Mouse (Mus musculus): ENCODE data around the gene Krt25.

The Krt25 gene

DNA sequence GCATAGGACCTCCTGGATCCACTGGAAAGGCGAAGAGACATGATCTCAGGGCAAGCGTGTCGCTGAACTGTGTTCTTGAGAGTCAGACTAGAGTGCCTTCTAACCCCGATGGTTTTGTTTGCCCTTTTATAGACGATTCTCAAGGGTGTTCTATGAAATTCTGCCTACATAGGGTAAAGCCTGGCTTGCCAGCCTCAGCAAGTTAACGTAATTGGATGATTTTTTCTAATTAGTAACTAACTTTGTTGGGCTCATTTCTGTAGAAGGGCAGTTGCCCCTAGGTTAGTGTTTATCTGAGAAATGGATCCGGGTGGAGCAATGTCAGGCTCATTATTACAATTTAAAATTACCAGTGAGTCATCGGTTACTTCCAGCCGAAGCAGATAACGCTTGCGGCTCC, at the start of gene Krt25:
Gene Krt25 (minus strand): TSS at position 101 of the 400 bp plus-strand sequence.
- Histone ChIP-seq H3K4me1 (replicated peaks; ENCODE audit: low read depth, low read length) (0 out of 2 replicates have a peak, but pooled peaks cover 5% of the 10 kb centered on the region), H3K36me3 (ENCODE audit: insufficient read depth, low read length) (no peaks in the 10 kb centered on the region), H3K4me3 (replicated peaks; ENCODE audit: low read length) (no peak within 1 kb of the TSS), H3K27me3 (ENCODE audit: insufficient read depth, low read length) (peaks cover 6% of the 10 kb centered on the region; the same call in 1 of the 2 replicates), H3K9me3 (ENCODE audit: low read length) (no peaks in the 10 kb centered on the region)
- TF ChIP-seq NANOG (IDR thresholded peaks at IDR 0.05; ENCODE audit: borderline replicate concordance, low read length) (no peak), POU5F1 (IDR thresholded peaks at IDR 0.05; ENCODE audit: borderline replicate concordance, low read length) (no peak), CTCF (conservative IDR thresholded peaks at IDR 0.05; ENCODE audit: low read length) (no peak)

- Histone ChIP-seq H3K9me3 (ENCODE audit: low read length) (no peaks in the 10 kb centered on the region), H3K36me3 (ENCODE audit: insufficient read depth, low read length) (no peaks in the 10 kb centered on the region), H3K4me1 (replicated peaks; ENCODE audit: low read depth, low read length) (peaks cover 24% of the 10 kb centered on the region), H3K4me3 (replicated peaks; ENCODE audit: low read length) (no peak overlapping the region), H3K27me3 (ENCODE audit: insufficient read depth, low read length) (peaks cover 13% of the 10 kb centered on the region)
- TF ChIP-seq POU5F1 (IDR thresholded peaks at IDR 0.05; ENCODE audit: borderline replicate concordance, low read length) (no peak), CTCF (conservative IDR thresholded peaks at IDR 0.05; ENCODE audit: low read length) (no peak), NANOG (IDR thresholded peaks at IDR 0.05; ENCODE audit: borderline replicate concordance, low read length) (no peak)
These were observed 47.2 kb upstream of the Krt25 start for GRCm38 (mm10) chr11:99369853-99370451.

- peaks cover 21% of the 10 kb centered on the region for H3K4me1 ChIP-seq (replicated peaks; ENCODE audit: low read depth, low read length)
- H3K36me3 ChIP-seq (ENCODE audit: insufficient read depth, low read length): no peaks in the 10 kb centered on the region
- peaks cover 13% of the 10 kb centered on the region for H3K27me3 ChIP-seq (ENCODE audit: insufficient read depth, low read length)
- H3K9me3 ChIP-seq (ENCODE audit: low read length): no peaks in the 10 kb centered on the region
- TF ChIP-seq POU5F1 (IDR thresholded peaks at IDR 0.05; ENCODE audit: borderline replicate concordance, low read length) (no peak), CTCF (conservative IDR thresholded peaks at IDR 0.05; ENCODE audit: low read length) (peak; percentile 87)
- no peak overlapping the region for H3K4me3 ChIP-seq (replicated peaks; ENCODE audit: low read length)
These were observed 46.5 kb upstream of the Krt25 start for GRCm38 (mm10) chr11:99369229-99369628.

DNA sequence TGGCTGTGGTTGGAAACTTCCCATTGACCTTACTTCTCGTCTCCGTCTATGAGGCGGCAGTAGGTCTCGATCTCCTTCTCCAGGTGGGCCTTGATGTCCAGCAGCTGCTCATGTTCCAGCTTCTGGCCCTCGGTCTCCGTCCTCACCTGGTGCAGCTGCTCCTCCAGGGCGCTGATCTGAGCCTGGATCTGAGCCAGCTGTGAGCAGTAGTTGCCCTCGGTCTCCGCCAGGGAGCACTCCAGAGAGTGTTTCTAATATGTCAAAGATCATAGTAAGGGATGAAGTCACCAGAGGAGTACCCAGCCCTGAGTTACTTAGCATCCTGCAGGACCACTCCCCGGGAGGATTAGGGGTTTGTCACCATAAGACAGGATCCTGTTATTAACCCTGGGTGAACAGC, 44.0 kb upstream of the Krt25 start:
- H3K27me3 ChIP-seq (ENCODE audit: insufficient read depth, low read length): peaks cover 5% of the 10 kb centered on the region
- peaks cover 21% of the 10 kb centered on the region for H3K4me1 ChIP-seq (replicated peaks; ENCODE audit: low read depth, low read length)
- TF ChIP-seq POU5F1 (IDR thresholded peaks at IDR 0.05; ENCODE audit: borderline replicate concordance, low read length) (no peak), CTCF (conservative IDR thresholded peaks at IDR 0.05; ENCODE audit: low read length) (peak; percentile 20), NANOG (IDR thresholded peaks at IDR 0.05; ENCODE audit: borderline replicate concordance, low read length) (no peak)
- no peaks in the 10 kb centered on the region for H3K36me3 ChIP-seq (ENCODE audit: insufficient read depth, low read length)
- no peaks in the 10 kb centered on the region for H3K9me3 ChIP-seq (ENCODE audit: low read length)
- H3K4me3 ChIP-seq (replicated peaks; ENCODE audit: low read length): no peak overlapping the region

DNA sequence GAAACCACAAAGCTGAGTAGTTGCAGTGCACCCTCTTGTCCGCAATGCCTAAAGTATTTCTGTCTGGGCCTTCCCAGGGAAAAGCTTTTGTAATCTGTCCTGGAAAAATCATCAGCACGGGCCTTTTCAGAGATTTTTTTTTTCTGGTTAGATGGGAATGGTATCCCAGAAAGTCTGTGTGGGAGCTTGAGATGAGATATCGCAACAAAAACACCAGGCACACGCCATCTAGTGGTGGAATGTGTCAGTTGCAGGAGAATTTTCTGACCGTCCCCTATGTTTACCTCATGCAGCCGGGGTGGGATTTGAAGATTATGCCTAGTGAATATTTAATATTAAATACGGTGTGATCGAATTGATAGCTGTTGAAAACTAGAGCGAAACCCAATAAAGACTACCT, 41.7 kb upstream of the Krt25 start:
- Histone ChIP-seq H3K27me3 (ENCODE audit: insufficient read depth, low read length) (no peaks in the 10 kb centered on the region; the same call in 1 of the 2 replicates), H3K4me3 (replicated peaks; ENCODE audit: low read length) (no peak overlapping the region), H3K36me3 (ENCODE audit: insufficient read depth, low read length) (no peaks in the 10 kb centered on the region), H3K4me1 (replicated peaks; ENCODE audit: low read depth, low read length) (peaks cover 8% of the 10 kb centered on the region), H3K9me3 (ENCODE audit: low read length) (no peaks in the 10 kb centered on the region)
- TF ChIP-seq POU5F1 (IDR thresholded peaks at IDR 0.05; ENCODE audit: borderline replicate concordance, low read length) (no peak), CTCF (conservative IDR thresholded peaks at IDR 0.05; ENCODE audit: low read length) (peak; percentile 85)

DNA sequence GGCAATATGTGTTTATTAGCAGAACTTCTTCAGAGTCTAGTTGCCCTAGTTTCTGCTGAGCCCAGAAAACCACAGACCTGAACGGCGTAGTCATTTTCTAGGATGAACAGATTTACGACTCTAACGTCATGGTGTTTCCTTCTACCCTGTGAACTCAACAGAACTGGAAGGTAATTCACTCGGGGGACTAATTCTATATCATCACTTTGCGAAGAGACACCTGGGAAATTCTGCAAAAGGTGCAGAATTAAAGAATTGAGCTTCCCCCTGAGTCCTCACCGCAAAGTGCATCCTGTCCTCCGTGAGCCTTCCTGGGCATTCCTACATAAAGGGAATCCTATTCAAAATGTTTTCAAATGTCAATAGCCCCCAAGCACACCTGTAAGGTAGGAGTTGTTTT, 38.7 kb upstream of the Krt25 start:
- Histone ChIP-seq H3K36me3 (ENCODE audit: insufficient read depth, low read length) (no peaks in the 10 kb centered on the region), H3K4me3 (replicated peaks; ENCODE audit: low read length) (no peak overlapping the region), H3K9me3 (ENCODE audit: low read length) (no peaks in the 10 kb centered on the region), H3K27me3 (ENCODE audit: insufficient read depth, low read length) (peaks cover 3% of the 10 kb centered on the region; the same call in 1 of the 2 replicates), H3K4me1 (replicated peaks; ENCODE audit: low read depth, low read length) (peaks cover 4% of the 10 kb centered on the region)
- TF ChIP-seq POU5F1 (IDR thresholded peaks at IDR 0.05; ENCODE audit: borderline replicate concordance, low read length): no peak
- TF ChIP-seq NANOG (IDR thresholded peaks at IDR 0.05; ENCODE audit: borderline replicate concordance, low read length): no peak
- no peak for TF ChIP-seq CTCF (conservative IDR thresholded peaks at IDR 0.05; ENCODE audit: low read length)

DNA sequence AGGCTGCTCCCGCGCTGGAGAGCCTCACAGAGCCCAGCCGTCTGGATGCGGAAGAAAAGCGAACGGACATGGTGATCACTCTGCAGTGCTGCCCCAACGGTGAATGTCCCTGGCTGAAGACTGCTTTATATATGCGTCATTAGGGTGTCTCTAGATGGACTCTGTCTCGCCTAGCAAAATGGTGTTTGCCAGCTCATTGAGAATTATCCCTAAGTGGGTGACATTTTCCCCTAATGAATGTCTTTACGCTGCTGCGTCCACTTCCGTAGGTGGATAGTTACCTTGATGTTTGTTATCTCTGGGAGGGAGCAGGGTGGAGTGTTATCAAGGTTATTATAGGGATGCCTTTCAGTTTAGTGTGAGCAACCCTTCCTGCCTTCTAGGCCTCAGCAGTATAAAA, 28.3 kb upstream of the Krt25 start, which contains the start of gene Krt27:
Gene Krt27 (minus strand): TSS at position 101 of the 400 bp plus-strand sequence.
- TF ChIP-seq NANOG (IDR thresholded peaks at IDR 0.05; ENCODE audit: borderline replicate concordance, low read length) (no peak), CTCF (conservative IDR thresholded peaks at IDR 0.05; ENCODE audit: low read length) (no peak), POU5F1 (IDR thresholded peaks at IDR 0.05; ENCODE audit: borderline replicate concordance, low read length) (no peak)
- 0 out of 2 replicates have a peak, but pooled peaks cover 8% of the 10 kb centered on the region for H3K4me1 ChIP-seq (replicated peaks; ENCODE audit: low read depth, low read length)
- peaks cover 26% of the 10 kb centered on the region for H3K27me3 ChIP-seq (ENCODE audit: insufficient read depth, low read length)
- no peaks in the 10 kb centered on the region for H3K36me3 ChIP-seq (ENCODE audit: insufficient read depth, low read length)
- H3K4me3 ChIP-seq (replicated peaks; ENCODE audit: low read length): peak within 1 kb of the TSS; percentile 51
- H3K9me3 ChIP-seq (ENCODE audit: low read length): no peaks in the 10 kb centered on the region

- H3K4me3 ChIP-seq (replicated peaks; ENCODE audit: low read length): no peak overlapping the region
- no peaks in the 10 kb centered on the region for H3K36me3 ChIP-seq (ENCODE audit: insufficient read depth, low read length)
- no peaks in the 10 kb centered on the region for H3K9me3 ChIP-seq (ENCODE audit: low read length)
- 0 out of 2 replicates have a peak, but pooled peaks cover 3% of the 10 kb centered on the region for H3K27me3 ChIP-seq (ENCODE audit: insufficient read depth, low read length)
- TF ChIP-seq POU5F1 (IDR thresholded peaks at IDR 0.05; ENCODE audit: borderline replicate concordance, low read length) (no peak), CTCF (conservative IDR thresholded peaks at IDR 0.05; ENCODE audit: low read length) (no peak), NANOG (IDR thresholded peaks at IDR 0.05; ENCODE audit: borderline replicate concordance, low read length) (no peak)
- H3K4me1 ChIP-seq (replicated peaks; ENCODE audit: low read depth, low read length): no peaks in the 10 kb centered on the region
These were observed 16.6 kb upstream of the Krt25 start for GRCm38 (mm10) chr11:99339299-99339847.

Data from E14TG2a.4 (cell line).